Mouse (Mus musculus) heart, adult 2 months (tissue): Measurements from ENCODE around the gene Vill. TPM values are rescaled to one million over a fixed set of nuclear protein-coding genes. Genes with fewer than 3 reads are reported as not detected.

ENCODE experiments used
- DNase-seq, 2 experiments: peaks; one replicate each; pipeline ENCODE4 v3.0.0; 2021
- H3K27ac ChIP-seq: fragments of 200-600 bp; 2 replicates; pipeline ENCODE4 v1.8.1; 2022
- H3K27me3 ChIP-seq: fragments of 200-500 bp; 2 replicates; pipeline ENCODE4 v1.6.1; 2012; ENCODE audit warnings: mild to moderate bottlenecking, low read length, inconsistent platforms, mixed read lengths; ENCODE audit not compliant: control insufficient read depth, insufficient read depth
- H3K36me3 ChIP-seq: fragments of 200-500 bp; 2 replicates; pipeline ENCODE4 v1.6.1; 2012; ENCODE audit warnings: low read length, inconsistent platforms; ENCODE audit not compliant: control insufficient read depth, insufficient read depth
- H3K4me1 ChIP-seq: fragments of 200-500 bp; 2 replicates; pipeline ENCODE4 v1.6.1; 2011; ENCODE audit warnings: low read length; ENCODE audit not compliant: control insufficient read depth, insufficient read depth
- H3K4me3 ChIP-seq: fragments of 200-600 bp; 2 replicates; pipeline ENCODE4 v1.8.1; 2022
- H3K79me2 ChIP-seq: fragments of 200-500 bp; replicated peaks from 2 replicates; pipeline ENCODE4 v1.6.1; 2012; ENCODE audit warnings: mild to moderate bottlenecking, inconsistent platforms, low read length, moderate library complexity, mixed read lengths; ENCODE audit not compliant: control insufficient read depth, insufficient read depth
- H3K9ac ChIP-seq: fragments of 200-500 bp; 2 replicates; pipeline ENCODE4 v1.6.1; 2012; ENCODE audit warnings: low read depth, mild to moderate bottlenecking, control low read depth, inconsistent platforms, low read length, mixed read lengths
- CTCF ChIP-seq: fragments of 200-600 bp; IDR thresholded peaks from 2 replicates; pipeline ENCODE4 v1.8.1; 2022; ENCODE audit warnings: antibody characterized with exemption, mild to moderate bottlenecking, moderate library complexity
- EP300 ChIP-seq: fragments of 200-500 bp; IDR thresholded peaks from 2 replicates; pipeline ENCODE4 v1.6.1; 2011; ENCODE audit warnings: low read depth, low read length, control low read depth; ENCODE audit not compliant: insufficient read depth
- POLR2A ChIP-seq: fragments of 200-500 bp; IDR thresholded peaks from 2 replicates; pipeline ENCODE4 v1.6.1; 2011; ENCODE audit warnings: mild to moderate bottlenecking, low read depth, low read length, control low read depth; ENCODE audit not compliant: insufficient read depth
- WGBS: fragments of 180-500 bp; shearing (Covaris S2); methylation state at CpG from one replicate; pipeline ENCODE4 v1.1.7; 2018; 5-methylcytosine and 5-hydroxymethylcytosine counted together
- intact Hi-C: fragments of 180-260 bp; cut with DNase I; formaldehyde crosslinking; loops from one replicate; pipeline ENCODE4 v1.15.1; 2025
- polyA plus RNA-seq: library from polyadenylated mRNA; depleted of rRNA; stranded (reverse); fragments of >200 nt; gene quantifications from 2 replicates; pipeline ENCODE4 v1.2.3, GENCODE M21; 2012
- total RNA-seq, 2 experiments: library from RNA; stranded (reverse); gene quantifications; 2 replicates each; pipeline ENCODE4 v1.2.3; 2021

The Vill gene
- total and polyA plus RNA-seq, 3 experiments, result 0.20 to 1.4 (median 0.34) TPM

DNA sequence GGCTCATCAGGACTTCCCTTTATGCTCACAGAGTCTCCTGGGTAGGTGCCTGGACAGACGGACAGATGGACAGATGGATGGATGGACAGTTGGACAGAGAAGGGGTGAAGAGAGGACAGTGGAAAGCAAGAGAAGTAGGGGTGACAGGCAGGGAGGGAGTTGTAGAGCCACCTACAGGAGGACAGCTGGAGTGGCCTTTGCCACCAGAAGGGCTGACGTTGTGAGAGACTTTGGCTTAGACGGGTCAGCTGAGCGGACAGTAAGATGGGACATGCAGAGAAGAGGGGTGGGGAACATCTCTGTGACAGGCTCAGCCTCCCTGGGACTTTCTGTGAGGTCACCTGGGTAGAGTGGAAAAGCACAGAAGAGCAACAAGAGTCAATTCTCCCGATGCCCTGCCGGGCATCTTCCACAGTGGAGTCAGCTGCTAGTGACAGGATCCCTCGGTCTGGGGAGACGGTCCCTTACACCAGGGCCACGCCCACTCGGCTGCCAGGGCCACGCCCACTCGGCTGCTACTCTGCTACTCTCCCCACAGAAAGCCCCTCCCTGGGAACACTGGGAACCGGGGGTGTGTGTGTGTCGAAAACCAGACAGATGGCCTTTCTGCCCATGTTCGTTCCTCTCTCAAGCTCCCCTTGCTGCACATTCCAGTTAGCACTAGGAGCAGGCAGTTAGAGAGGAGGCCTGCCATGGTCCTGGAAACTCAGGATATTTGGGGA, 47.8 kb downstream of the Vill start:
- Histone ChIP-seq H3K36me3 (no peaks in the 10 kb centered on the region), H3K4me1 (no peaks in the 10 kb centered on the region), H3K27ac (no peak overlapping the region), H3K9ac (no peak overlapping the region), H3K27me3 (no peaks in the 10 kb centered on the region), H3K79me2 (no peaks in the 10 kb centered on the region), H3K4me3 (no peak overlapping the region)
- 13% methylated on average over 15 of the region's 15 CpGs for WGBS
- peak in 1 of 2 experiments; percentile 22 for DNase-seq
- TF ChIP-seq POLR2A (no peak), EP300 (no peak), CTCF (peak; percentile 14; the same call in 1 of the 2 replicates)
- intact Hi-C loops, result loop anchor here (10.0 kb wide), 1 partner anchor 244 kb away; the partner anchor contains the start of gene Myd88

DNA sequence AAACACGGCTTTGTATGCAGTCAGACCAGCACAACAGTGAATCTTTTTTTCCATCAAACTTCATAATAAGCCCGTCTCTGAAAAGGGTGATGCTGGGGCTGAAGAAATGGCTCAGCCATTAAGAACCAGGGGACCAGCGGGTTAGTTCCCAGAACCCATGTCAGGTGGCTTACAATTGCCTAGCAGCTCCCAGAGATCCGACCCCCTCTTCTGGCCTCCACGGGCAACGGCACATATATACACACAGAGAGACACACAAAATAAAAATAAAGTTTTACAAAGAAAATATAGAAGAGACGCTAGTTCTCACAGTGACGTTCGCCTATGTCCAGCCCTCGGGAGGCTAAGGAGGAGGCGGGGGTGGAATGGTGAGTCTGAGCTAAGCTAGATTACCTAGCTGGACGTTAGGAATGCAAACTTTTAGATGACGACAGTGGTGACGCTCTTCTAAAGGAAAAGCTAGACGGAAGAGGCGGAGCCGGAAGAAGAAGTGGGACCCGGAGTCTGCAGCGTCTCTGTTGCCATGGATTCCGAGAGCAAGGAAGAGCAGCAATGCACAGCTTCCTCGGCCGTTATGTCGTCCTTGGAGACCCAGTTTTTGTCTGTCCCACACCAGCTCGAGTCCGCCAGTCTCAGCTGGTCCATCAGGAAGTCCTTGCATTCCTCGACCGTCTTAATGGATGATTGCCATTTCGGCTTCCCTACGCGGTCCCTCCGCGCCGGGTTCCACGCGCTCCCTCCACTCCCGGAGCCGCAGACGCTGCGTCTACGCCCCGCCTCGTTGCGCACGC, 49.6 kb downstream of the Vill start, which contains the start of gene Dlec1:
Gene Dlec1 (plus strand): TSS at position 487 of the 791 bp plus-strand sequence.
- no peaks in the 10 kb centered on the region for H3K79me2 ChIP-seq
- H3K4me1 ChIP-seq, result no peaks in the 10 kb centered on the region
- H3K27ac ChIP-seq, result peak within 1 kb of the TSS; percentile 75
- H3K9ac ChIP-seq, result peak within 1 kb of the TSS; percentile 46
- H3K36me3 ChIP-seq, result no peaks in the 10 kb centered on the region
- H3K4me3 ChIP-seq, result peak within 1 kb of the TSS; percentile 88
- peak; percentile 75 to 85 for DNase-seq
- 3% methylated on average over 44 of the region's 44 CpGs for WGBS
- H3K27me3 ChIP-seq, result no peaks in the 10 kb centered on the region
- TF ChIP-seq POLR2A, result peak; percentile 65
- no peak for TF ChIP-seq EP300
- TF ChIP-seq CTCF, result peak; percentile 53
- intact Hi-C loops, result loop anchor here (10.0 kb wide), 1 partner anchor 243 kb away; the partner anchor contains the start of gene Myd88

DNA sequence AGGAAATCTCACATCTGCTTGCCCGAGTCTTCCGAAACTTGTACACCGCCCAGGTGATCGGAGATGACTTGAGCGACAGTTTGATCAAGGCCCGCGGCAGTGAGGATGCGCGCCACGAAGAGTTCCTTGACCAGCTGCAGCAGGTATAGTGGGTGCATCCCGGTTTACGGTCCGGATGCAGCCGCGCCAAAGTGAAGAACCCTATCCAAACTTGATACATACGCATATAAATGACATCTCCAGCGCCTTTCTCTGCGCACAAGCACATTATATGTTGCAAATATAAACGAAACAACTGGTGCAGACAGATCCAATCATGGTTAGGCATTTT, 50.2 kb downstream of the Vill start:
- peak overlapping the region; percentile 88 for H3K4me3 ChIP-seq
- H3K79me2 ChIP-seq, result no peaks in the 10 kb centered on the region
- no peaks in the 10 kb centered on the region for H3K27me3 ChIP-seq
- H3K27ac ChIP-seq, result peak overlapping the region; percentile 10; the same call in 1 of the 2 replicates
- WGBS, result 3% methylated on average over 19 of the region's 19 CpGs
- intact Hi-C loops, result loop anchor here (10.0 kb wide), 1 partner anchor 242 kb away; the partner anchor contains the start of gene Myd88
- H3K4me1 ChIP-seq, result no peaks in the 10 kb centered on the region
- no peak for DNase-seq
- H3K9ac ChIP-seq, result peak overlapping the region; percentile 7
- TF ChIP-seq EP300 (no peak), CTCF (no peak), POLR2A (no peak)
- no peaks in the 10 kb centered on the region for H3K36me3 ChIP-seq

GRCm38 (mm10) chr9:119107566-119107965, 55.0 kb downstream of the Vill start:
- Histone ChIP-seq H3K4me1 (no peaks in the 10 kb centered on the region), H3K9ac (no peak overlapping the region), H3K36me3 (no peaks in the 10 kb centered on the region), H3K4me3 (no peak overlapping the region), H3K27ac (no peak overlapping the region), H3K79me2 (no peaks in the 10 kb centered on the region), H3K27me3 (no peaks in the 10 kb centered on the region)
- no peak for TF ChIP-seq POLR2A
- peak; percentile 70 for TF ChIP-seq CTCF
- WGBS, result 74% methylated on average over 4 of the region's 4 CpGs
- intact Hi-C loops, result loop anchor here (10.0 kb wide), 1 partner anchor 237 kb away; the partner anchor contains the start of gene Myd88
- DNase-seq, result peak in 1 of 2 experiments; percentile 46

GRCm38 (mm10) chr9:119109685-119110353, 57.2 kb downstream of the Vill start:
- Histone ChIP-seq H3K27me3 (no peaks in the 10 kb centered on the region), H3K36me3 (no peaks in the 10 kb centered on the region), H3K27ac (no peak overlapping the region), H3K9ac (no peak overlapping the region), H3K79me2 (no peaks in the 10 kb centered on the region), H3K4me1 (no peaks in the 10 kb centered on the region), H3K4me3 (no peak overlapping the region)
- no peak for DNase-seq
- intact Hi-C loops, result loop anchor here (10.0 kb wide), 1 partner anchor 235 kb away; the partner anchor contains the start of gene Myd88
- no peak for TF ChIP-seq CTCF
- TF ChIP-seq POLR2A, result no peak
- TF ChIP-seq EP300, result no peak
- 72% methylated on average over 12 of the region's 12 CpGs for WGBS
